Mouse (Mus musculus): Measurements from ENCODE around the gene Ror1. TPM values are rescaled to one million over a fixed set of nuclear protein-coding genes. Genes with fewer than 3 reads are reported as not detected.

The Ror1 gene
- total RNA-seq, 1 experiment = 2.2 TPM

- Histone ChIP-seq H3K4me3 (ENCODE audit: insufficient read depth in 1 of 2, low read depth in 1 of 2, low read length in 2 of 2, poor library complexity in 1 of 2, severe bottlenecking in 1 of 2) (no peak overlapping the region), H3K36me3 (ENCODE audit: control insufficient read depth, insufficient read depth, low read length, poor library complexity, severe bottlenecking) (no peaks in the 10 kb centered on the region), H3K4me1 (ENCODE audit: control insufficient read depth in 2 of 2, insufficient read depth in 2 of 2, low read length in 2 of 2, poor library complexity in 1 of 2) (no peaks in the 10 kb centered on the region), H3K9ac (ENCODE audit: insufficient read depth, low read depth, low read length, poor library complexity, severe bottlenecking) (no peak overlapping the region), H3K27ac (ENCODE audit: insufficient read depth, low read depth, low read length, poor library complexity, severe bottlenecking) (no peak overlapping the region), H3K9me3 (ENCODE audit: control insufficient read depth, insufficient read depth, low read depth, low read length) (no peaks in the 10 kb centered on the region)
- no peak for DNase-seq (ENCODE audit: low read depth, low spot score)
- TF ChIP-seq MAFK (IDR thresholded peaks at IDR 0.05; ENCODE audit: insufficient read depth, low read depth, low read length) = no peak
- no peak for TF ChIP-seq CHD2 (IDR thresholded peaks at IDR 0.05; ENCODE audit: low read depth, low read length)
- no peak for TF ChIP-seq ZC3H11A (IDR thresholded peaks at IDR 0.05; ENCODE audit: borderline replicate concordance, low read depth, low read length)
- no peak for TF ChIP-seq ZNF384 (IDR thresholded peaks at IDR 0.05; ENCODE audit: low read depth, low read length)
- no peak for TF ChIP-seq HCFC1 (IDR thresholded peaks at IDR 0.05; ENCODE audit: borderline replicate concordance, insufficient read depth, low read length)
- in situ Hi-C loops (cut with MboI; ENCODE audit: low sequenced_read_pairs in 2 of 2, unreplicated experiment in 2 of 2) = no loop called here
Observed at GRCm38 (mm10) chr4:100315066-100315465, 219.5 kb downstream of the Ror1 start.

- no peaks in the 10 kb centered on the region for H3K36me3 ChIP-seq (ENCODE audit: control insufficient read depth, insufficient read depth, low read length, poor library complexity, severe bottlenecking)
- in situ Hi-C loops (cut with MboI; ENCODE audit: low sequenced_read_pairs in 2 of 2, unreplicated experiment in 2 of 2) = no loop called here
- H3K4me1 ChIP-seq (ENCODE audit: control insufficient read depth in 2 of 2, insufficient read depth in 2 of 2, low read length in 2 of 2, poor library complexity in 1 of 2) = no peaks in the 10 kb centered on the region
- H3K9me3 ChIP-seq (ENCODE audit: control insufficient read depth, insufficient read depth, low read depth, low read length) = no peaks in the 10 kb centered on the region
- no peak for DNase-seq (ENCODE audit: low read depth, low spot score)
- no peak overlapping the region for H3K9ac ChIP-seq (ENCODE audit: insufficient read depth, low read depth, low read length, poor library complexity, severe bottlenecking)
- no peak overlapping the region for H3K4me3 ChIP-seq (ENCODE audit: insufficient read depth in 1 of 2, low read depth in 1 of 2, low read length in 2 of 2, poor library complexity in 1 of 2, severe bottlenecking in 1 of 2)
- H3K27ac ChIP-seq (ENCODE audit: insufficient read depth, low read depth, low read length, poor library complexity, severe bottlenecking) = no peak overlapping the region
- TF ChIP-seq MAFK (IDR thresholded peaks at IDR 0.05; ENCODE audit: insufficient read depth, low read depth, low read length) = no peak
- TF ChIP-seq HCFC1 (IDR thresholded peaks at IDR 0.05; ENCODE audit: borderline replicate concordance, insufficient read depth, low read length) = no peak
- no peak for TF ChIP-seq CHD2 (IDR thresholded peaks at IDR 0.05; ENCODE audit: low read depth, low read length)
- no peak for TF ChIP-seq ZC3H11A (IDR thresholded peaks at IDR 0.05; ENCODE audit: borderline replicate concordance, low read depth, low read length)
- TF ChIP-seq ZNF384 (IDR thresholded peaks at IDR 0.05; ENCODE audit: low read depth, low read length) = no peak
Observed at GRCm38 (mm10) chr4:100321758-100322157, 226.2 kb downstream of the Ror1 start.

DNA sequence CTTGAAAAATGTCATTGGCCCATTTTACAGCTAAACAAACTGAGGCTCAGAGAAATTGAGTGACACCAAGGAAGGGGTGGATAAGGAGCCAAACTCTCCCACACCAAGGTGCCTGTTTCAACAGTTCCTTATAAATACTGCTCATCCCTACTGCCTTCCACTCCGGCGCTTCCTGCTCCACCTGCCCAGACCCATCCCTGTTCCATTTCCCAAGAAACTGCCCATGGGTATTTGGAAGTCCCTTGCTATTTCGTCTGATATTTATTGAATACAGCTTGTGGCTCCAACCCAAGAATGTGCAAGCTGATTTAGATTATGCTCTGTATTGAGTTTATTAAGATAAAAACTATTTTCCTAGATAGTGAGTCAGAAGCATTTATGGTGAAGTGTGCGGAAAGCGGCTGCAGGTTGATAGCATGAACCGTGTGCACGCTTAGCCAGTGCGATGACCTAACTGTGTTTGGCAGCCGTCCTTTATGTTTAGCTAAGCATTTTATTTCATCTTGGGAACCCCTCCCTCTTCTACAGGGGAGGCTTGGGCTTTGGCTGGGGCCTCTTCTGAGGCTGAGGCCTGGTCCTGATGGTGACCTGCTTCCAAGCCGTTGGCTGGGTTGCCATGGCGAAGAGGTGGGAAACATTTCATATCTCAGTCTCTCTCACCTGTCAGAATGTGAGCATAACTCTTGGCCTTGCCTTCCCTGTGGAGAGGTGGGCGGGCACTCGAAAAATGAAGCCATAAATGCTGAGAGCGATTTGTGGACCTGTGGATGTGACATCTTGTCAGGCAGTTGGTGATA is 229.3 kb downstream of the Ror1 start:
- no peak for DNase-seq (ENCODE audit: low read depth, low spot score)
- Histone ChIP-seq H3K9me3 (ENCODE audit: control insufficient read depth, insufficient read depth, low read depth, low read length) (no peaks in the 10 kb centered on the region), H3K27ac (ENCODE audit: insufficient read depth, low read depth, low read length, poor library complexity, severe bottlenecking) (no peak overlapping the region), H3K4me1 (ENCODE audit: control insufficient read depth in 2 of 2, insufficient read depth in 2 of 2, low read length in 2 of 2, poor library complexity in 1 of 2) (no peaks in the 10 kb centered on the region), H3K4me3 (ENCODE audit: insufficient read depth in 1 of 2, low read depth in 1 of 2, low read length in 2 of 2, poor library complexity in 1 of 2, severe bottlenecking in 1 of 2) (no peak overlapping the region), H3K9ac (ENCODE audit: insufficient read depth, low read depth, low read length, poor library complexity, severe bottlenecking) (no peak overlapping the region), H3K36me3 (ENCODE audit: control insufficient read depth, insufficient read depth, low read length, poor library complexity, severe bottlenecking) (no peaks in the 10 kb centered on the region)
- in situ Hi-C loops (cut with MboI; ENCODE audit: low sequenced_read_pairs in 2 of 2, unreplicated experiment in 2 of 2) = no loop called here
- no peak for TF ChIP-seq ZC3H11A (IDR thresholded peaks at IDR 0.05; ENCODE audit: borderline replicate concordance, low read depth, low read length)
- TF ChIP-seq ZNF384 (IDR thresholded peaks at IDR 0.05; ENCODE audit: low read depth, low read length) = no peak
- TF ChIP-seq MAFK (IDR thresholded peaks at IDR 0.05; ENCODE audit: insufficient read depth, low read depth, low read length) = no peak
- TF ChIP-seq CHD2 (IDR thresholded peaks at IDR 0.05; ENCODE audit: low read depth, low read length) = no peak
- TF ChIP-seq HCFC1 (IDR thresholded peaks at IDR 0.05; ENCODE audit: borderline replicate concordance, insufficient read depth, low read length) = no peak

GRCm38 (mm10) chr4:100328361-100328970 is 232.9 kb downstream of the Ror1 start:
- Histone ChIP-seq H3K9me3 (ENCODE audit: control insufficient read depth, insufficient read depth, low read depth, low read length) (no peaks in the 10 kb centered on the region), H3K4me1 (ENCODE audit: control insufficient read depth in 2 of 2, insufficient read depth in 2 of 2, low read length in 2 of 2, poor library complexity in 1 of 2) (no peaks in the 10 kb centered on the region), H3K4me3 (ENCODE audit: insufficient read depth in 1 of 2, low read depth in 1 of 2, low read length in 2 of 2, poor library complexity in 1 of 2, severe bottlenecking in 1 of 2) (no peak overlapping the region), H3K36me3 (ENCODE audit: control insufficient read depth, insufficient read depth, low read length, poor library complexity, severe bottlenecking) (no peaks in the 10 kb centered on the region), H3K9ac (ENCODE audit: insufficient read depth, low read depth, low read length, poor library complexity, severe bottlenecking) (no peak overlapping the region), H3K27ac (ENCODE audit: insufficient read depth, low read depth, low read length, poor library complexity, severe bottlenecking) (no peak overlapping the region)
- TF ChIP-seq ZC3H11A (IDR thresholded peaks at IDR 0.05; ENCODE audit: borderline replicate concordance, low read depth, low read length) (no peak), CHD2 (IDR thresholded peaks at IDR 0.05; ENCODE audit: low read depth, low read length) (no peak), ZNF384 (IDR thresholded peaks at IDR 0.05; ENCODE audit: low read depth, low read length) (no peak), HCFC1 (IDR thresholded peaks at IDR 0.05; ENCODE audit: borderline replicate concordance, insufficient read depth, low read length) (no peak), MAFK (IDR thresholded peaks at IDR 0.05; ENCODE audit: insufficient read depth, low read depth, low read length) (no peak)
- DNase-seq (ENCODE audit: low read depth, low spot score) = no peak
- in situ Hi-C loops (cut with MboI; ENCODE audit: low sequenced_read_pairs in 2 of 2, unreplicated experiment in 2 of 2) = no loop called here
